Mouse (Mus musculus): ENCODE data around the gene Ltk.
"Not testable (repeated sequence)": the region's sequence is repeated elsewhere in the genome, so short reads cannot be mapped to it uniquely, and the experiment has no call there.

Ltk gene

DNA sequence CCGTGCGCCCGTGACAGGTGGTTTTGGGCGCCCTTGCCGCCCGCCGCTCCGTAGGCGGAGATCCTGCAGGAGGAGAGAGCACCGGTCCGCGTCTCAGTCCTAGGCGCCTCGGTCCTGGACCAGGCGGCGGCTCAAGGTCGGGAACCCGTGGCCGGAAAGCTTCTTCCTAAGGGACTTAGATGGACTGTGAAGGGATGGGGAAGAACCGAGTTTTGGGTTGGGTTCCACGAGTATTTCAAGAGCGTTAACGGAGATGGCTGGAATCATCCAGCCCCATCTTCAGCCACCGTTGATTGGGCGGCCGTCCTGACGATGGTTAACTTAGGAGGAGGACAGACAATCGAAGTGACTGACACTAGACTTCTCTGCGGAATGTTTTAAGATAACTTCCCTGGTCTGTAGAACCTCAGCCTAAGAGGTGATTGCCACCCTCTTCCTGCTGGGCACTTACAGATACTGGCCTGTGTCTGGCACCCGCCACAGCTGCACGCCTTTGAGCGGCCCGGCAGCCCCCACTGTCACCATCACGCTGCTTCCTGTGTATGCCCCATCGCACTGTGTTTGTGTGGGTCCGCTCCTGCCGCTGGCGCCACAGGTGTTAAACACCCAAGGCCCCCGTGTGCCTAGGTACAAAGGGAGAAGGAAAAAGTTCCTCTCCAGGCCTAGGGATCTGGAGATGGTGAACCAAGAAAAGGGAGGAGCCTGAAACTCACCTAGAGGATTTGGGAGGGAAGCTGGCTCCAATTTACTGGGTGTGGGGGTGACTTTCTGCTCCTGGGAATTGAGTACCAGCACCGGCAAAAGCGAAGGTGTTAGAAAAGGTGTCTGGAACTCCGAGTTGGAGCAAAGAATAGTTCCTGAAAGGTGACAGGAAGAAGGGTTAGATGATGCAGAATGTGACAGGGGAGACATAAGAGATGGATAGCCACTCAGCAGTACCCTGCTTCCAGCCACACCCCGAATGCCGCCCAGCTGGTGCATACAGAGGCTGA, 1.1 kb downstream of the Ltk start:
- no peak for DNase-seq (ENCODE audit: low read depth, low spot score)

GRCm38 (mm10) chr2:119758101-119758843, 2.0 kb downstream of the Ltk start:
- no peak for DNase-seq (ENCODE audit: low read depth, low spot score)

DNA sequence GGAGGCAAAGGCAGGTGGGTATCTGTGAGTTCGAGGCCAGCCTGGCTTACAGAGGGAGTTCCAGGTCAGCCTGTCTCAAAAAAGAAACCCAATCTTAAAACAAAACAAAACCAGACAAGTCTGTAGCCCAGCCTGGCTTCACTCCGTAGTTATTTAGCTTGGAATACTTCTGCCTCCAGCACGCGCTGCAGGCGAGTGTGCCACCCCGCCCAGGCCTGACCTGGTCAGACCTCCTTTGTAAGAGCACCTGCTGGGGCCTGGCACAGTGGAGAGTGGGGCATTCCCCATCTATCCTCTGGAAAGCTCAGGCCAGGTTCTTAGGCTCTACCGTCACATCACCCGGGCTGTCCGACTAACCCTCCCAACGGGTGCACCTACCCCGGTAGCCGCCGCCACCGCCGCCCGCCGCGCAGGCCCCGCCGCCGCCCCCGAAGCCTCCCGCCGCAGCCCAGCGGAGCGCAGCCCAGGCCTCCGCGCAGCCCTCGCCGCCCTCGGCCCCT, 2.6 kb downstream of the Ltk start:
- DNase-seq (ENCODE audit: low read depth, low spot score): no peak

DNA sequence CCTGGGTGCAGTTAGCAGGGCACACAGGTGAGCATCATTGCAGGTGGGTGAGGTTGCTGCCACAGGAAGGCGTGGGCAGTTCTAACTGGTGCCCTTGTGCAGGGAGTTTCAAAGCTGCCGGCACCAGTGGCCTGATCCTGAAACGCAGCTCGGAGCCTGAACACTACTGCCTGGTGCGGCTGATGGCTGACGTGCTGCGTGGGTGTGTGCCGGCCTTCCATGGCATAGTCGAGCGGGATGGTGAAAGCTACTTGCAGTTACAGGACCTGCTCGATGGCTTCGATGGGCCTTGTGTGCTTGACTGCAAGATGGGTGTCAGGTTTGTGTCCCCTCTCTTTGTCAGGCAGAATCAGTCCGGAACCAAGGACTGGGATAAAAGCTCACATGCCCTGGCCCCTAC, 11.0 kb downstream of the Ltk start:
- DNase-seq (ENCODE audit: low read depth, low spot score): no peak

DNA sequence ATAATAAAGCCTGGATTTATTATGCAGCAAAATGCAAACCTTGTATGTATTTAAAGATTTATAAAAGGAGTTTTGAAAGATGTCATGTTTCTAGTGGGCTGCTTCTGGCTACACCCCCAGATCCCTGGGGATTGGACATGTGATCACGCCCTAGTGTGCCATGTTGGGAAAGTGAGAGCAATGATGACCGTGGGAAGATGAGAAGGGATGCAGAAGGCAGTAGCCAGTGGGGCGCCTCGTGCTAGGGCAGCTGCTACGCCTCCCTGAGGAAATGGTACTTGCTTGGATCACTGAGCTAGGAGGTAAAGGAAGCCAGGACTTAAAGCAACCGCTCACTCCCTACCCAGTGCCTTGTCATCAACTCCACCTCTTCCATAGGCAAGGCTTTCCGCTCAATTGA, 12.7 kb downstream of the Ltk start:
- DNase-seq (ENCODE audit: low read depth, low spot score): no peak

GRCm38 (mm10) chr2:119745281-119745680, 14.9 kb downstream of the Ltk start:
- DNase-seq (ENCODE audit: low read depth, low spot score): no peak

GRCm38 (mm10) chr2:119744163-119745111, 15.8 kb downstream of the Ltk start:
- DNase-seq (ENCODE audit: low read depth, low spot score): no peak

DNA sequence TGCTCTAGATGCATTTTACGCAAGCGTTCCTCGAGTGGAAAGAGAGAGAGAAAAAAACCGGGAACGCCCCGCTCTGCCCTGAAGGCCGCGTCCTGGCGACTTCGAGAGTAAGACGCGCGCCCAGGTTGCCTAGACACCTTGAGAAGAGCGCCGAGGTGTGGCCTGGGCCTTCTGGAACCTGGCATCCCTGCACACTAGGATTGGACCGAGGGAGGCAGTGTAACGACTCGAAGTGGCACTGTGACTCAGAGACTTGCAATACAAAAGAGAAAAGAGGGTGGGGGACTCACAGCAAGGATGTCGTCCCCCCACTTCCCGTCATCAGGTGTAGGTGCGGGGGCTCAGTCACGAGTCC, 16.4 kb downstream of the Ltk start:
- DNase-seq (ENCODE audit: low read depth, low spot score): no peak

DNA sequence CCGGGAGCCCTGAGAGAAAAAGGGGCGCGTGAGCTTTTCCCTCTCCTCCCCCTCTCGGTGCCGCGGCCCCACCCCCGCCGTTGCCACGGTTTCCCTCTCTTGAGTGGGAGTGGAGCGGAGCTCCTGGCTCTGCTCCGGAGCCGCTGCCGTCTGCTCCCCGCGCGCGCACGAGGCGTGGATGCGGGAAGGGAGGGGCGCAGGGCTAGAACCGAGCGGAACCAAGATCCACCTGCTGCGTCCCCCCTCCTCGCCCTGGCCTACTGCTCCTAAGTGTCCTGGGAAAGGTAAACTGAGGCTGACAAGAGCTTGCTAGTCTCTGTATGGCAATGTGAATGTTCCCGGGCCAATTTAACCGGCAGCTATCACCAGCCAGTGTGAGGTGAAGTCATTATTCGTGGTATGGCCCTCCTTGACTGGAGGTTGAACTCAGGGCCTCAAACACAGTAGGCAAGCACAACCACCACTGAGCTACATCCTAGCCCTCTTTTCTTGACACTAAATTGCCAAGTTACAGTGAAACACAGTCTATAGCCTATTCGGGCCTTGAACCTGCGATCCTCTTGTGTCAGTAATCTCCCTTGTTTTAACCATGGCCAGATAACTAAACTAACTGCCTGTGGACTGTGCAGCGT, 16.9 kb downstream of the Ltk start:
- DNase-seq (ENCODE audit: low read depth, low spot score): no peak

DNA sequence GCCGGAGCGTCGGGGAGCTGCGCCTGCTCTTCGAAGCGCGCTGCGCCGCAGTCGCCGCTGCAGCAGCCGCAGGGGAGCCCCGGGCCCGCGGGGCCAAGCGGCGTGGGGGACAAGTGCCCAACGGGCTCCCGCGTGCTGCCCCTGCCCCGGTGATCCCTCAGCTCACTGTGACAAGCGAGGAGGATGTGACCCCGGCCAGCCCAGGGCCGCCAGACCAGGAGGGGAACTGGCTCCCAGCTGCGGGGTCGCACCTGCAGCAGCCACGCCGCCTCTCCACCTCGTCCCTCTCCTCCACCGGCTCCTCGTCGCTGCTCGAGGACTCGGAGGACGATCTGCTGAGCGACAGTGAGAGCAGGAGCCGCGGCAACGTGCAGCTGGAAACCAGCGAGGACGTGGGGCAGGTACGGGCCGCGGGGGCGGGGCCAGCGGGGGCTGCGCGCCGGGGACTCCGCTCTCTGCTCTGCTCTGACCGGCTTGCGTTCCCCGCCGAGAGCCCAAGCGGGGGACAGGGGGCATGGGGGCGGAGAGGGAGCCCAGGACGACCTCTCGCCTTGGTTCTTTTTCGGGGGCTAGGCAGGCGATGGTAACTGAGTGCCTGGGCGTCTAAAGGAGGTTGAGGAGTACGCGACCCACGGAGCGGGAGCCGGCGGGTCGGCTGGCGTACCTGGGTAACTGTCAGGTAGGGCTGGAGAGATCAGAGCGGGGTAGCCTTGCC, 17.6 kb downstream of the Ltk start:
- DNase-seq (ENCODE audit: low read depth, low spot score): no peak

DNA sequence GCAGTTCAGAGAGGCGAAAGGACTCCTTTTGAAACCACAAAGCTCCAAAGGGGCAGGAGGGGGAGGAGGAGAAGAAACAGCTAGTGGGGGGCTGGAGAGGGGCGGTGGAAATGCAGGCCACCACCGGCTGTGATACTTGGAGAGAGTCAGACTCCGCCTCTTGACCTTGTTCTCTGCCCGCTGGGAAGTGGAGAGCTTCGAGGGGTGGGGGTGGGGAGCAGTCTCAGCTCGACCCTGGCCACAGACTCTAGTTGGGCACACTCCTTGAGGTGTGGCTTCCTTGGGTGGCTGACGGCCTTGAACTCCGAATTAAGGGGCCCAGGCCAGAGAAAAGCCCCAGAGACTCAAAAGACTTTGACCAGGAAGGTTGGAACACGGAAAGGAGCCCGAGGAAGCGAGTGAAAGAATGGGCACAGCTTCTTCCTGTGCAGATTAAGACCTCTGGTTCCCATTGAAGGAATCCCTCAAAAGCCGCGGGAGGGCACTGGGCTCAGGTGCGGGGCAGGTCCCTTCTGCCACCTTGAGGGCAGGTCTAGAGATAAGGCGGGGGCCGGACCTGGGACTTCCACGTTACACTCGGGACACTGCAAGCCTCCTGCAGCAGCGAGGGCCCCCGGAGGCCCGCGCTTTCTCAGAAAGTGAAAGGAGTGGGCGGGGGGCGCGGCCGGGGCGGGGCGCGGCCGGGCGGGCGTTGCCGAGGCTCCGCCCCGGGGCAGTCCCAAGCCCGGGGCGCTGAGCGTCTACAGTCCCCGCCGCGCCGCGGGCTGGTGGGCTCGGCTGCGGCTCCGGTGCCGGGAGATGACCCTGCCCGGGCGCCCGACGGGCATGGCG, 18.4 kb downstream of the Ltk start, which contains the start of gene Itpka:
Itpka (plus strand) TSS at position 757 of the 831 bp plus-strand sequence.
- no peak for DNase-seq (ENCODE audit: low read depth, low spot score)

DNA sequence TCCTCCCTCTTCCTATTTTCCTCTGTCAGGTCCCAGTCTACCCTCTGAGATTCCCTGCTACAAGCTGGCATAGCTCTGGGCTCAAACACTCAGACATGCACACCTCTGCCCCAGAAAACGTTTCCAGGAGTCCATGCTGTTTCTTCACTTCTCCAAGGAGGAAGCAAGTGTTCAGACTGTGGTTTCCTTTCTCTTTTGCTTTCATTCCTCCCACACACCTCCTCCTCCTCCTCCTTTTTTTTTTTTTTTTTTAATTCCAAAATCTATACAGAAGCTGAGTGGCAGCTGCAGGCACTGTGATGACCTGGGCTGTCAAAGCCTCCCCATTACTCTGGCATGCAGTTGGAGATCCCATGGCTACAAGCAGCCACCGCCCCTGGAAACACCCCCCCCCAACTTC, 19.7 kb downstream of the Ltk start:
- DNase-seq (ENCODE audit: low read depth, low spot score): no peak

GRCm38 (mm10) chr2:119737124-119737523, 23.1 kb downstream of the Ltk start:
- DNase-seq (ENCODE audit: low read depth, low spot score): no peak

GRCm38 (mm10) chr2:119730735-119731134, 29.5 kb downstream of the Ltk start:
- no peak for DNase-seq (ENCODE audit: low read depth, low spot score)

DNA sequence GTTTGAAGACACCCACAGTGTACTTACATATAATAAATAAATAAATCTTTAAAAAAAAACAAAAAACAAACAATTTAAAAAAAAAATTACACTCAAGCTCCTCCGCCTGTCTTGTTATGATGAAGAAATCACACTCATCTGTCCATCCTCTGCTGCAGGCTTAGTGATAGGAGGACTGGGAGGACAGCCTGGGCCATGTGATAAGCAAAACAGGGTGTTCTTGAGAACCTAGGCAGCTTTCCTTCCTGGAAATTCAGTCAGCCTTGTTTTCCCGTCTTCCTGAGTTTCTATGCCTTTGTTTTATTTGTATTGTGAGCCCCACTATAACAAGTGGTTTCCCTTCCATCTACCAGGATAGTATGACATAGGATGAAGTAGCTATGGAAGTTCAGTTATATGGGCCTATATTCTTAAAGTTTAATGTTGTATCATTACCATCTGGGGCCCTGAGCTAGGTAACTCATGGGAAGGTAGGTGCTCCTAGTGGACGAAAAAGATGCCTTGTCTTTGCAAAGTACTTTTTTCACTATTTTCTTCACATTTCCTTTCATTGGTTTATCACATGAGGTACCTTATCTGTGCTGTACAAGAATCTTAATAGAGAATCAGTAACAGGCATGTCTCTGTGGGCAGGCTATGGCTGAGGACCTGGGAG, 32.3 kb downstream of the Ltk start:
- DNase-seq (ENCODE audit: low read depth, low spot score): no peak

DNA sequence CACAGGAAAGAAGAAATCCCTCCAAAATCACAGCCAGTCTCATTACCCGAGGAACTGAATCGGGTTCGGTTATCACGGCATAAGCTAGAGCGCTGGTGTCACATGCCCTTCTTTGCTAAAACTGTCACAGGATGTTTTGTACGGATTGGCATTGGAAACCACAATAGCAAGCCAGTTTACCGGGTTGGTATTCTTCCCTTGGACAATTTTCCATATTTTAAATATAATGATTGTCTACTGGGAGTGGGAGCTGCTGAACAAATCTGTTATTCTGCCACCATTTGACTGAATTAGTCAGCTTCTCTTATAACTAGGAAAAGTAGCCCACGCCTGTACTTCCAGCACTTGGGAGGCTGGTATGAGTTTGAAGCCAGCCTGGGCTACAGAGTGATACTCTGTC, 39.2 kb downstream of the Ltk start:
- DNase-seq (ENCODE audit: low read depth, low spot score): no peak

- not testable (repeated sequence) for DNase-seq (ENCODE audit: low read depth, low spot score)
These were observed 44.4 kb downstream of the Ltk start for GRCm38 (mm10) chr2:119715868-119716267.

DNA sequence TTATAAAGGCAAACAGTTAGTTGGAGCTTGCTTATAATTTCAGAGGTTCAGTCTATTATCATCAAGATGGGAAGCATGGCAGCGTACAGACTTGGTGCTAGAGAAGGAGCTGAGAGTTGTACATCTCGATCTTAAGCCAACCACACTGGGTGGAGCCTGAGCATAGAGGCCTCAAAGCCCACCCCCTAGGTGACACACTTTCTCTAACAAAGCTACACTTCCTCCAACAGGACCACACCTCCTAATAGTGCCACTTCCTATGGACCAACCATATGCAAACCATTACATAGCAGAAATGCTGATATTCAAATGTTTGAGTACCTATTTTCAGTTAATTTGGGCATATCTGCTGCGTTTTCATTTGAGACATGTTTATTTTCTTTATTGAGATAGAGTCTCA, 50.2 kb downstream of the Ltk start:
- DNase-seq (ENCODE audit: low read depth, low spot score): no peak

GRCm38 (mm10) chr2:119707676-119708075, 52.6 kb downstream of the Ltk start:
- no peak for DNase-seq (ENCODE audit: low read depth, low spot score)

Measured in retina, adult 2 months (tissue).